Mouse (Mus musculus) bone marrow macrophage, adult 2 months (primary cell): ENCODE results near the gene C1qtnf5.

Experiments
- CTCF ChIP-seq: IDR thresholded peaks from 2 replicates; pipeline ENCODE4 v1.5.1; 2012; ENCODE audit warnings: low read depth, mild to moderate bottlenecking, low read length, moderate library complexity
- POLR2A ChIP-seq: IDR thresholded peaks from 2 replicates; pipeline ENCODE4 v1.6.1; 2012; ENCODE audit warnings: mild to moderate bottlenecking, low read depth, low read length, borderline replicate concordance

DNA sequence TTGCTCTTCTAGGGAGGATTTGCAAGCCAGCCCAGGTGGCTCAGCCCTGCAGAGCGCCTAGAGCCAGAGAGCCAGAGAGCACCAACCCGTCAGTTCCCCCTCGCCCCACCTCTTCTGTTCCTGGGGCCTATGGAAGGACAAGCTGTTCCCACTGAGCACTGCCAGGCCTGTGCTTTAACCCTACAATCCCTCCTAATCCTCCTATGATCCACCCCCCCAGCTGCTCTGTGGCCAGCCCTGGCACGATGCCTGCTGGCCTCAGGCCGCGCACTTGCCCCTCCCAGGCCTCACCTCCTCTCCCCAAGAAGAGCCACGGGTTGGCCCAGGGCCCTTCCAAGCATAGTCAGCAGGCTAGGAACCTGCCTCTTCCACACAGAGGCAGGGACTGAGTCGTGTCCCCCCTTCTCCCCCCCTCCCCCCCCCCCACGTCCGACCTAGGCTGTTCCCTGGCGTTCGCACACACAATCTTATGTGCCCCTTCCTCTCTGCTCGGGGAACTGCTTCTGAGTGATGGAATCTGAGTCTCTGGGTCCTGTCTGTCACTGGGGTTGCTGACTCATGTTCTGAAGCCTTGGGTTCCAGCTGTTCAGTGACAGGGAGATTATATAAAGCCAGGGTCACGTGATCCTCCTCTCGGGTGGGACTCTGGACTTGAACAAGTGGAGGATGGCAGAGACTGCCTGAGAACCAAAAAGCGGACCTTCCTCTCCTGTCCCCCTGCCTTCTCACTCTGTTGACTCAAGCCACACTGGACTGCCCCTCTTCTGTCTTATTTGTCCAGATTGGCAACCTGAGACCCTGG is 27.9 kb upstream of the C1qtnf5 start:
- TF ChIP-seq CTCF, result no peak
- no peak for TF ChIP-seq POLR2A
